Mouse (Mus musculus): ENCODE results near the gene Arrb1. TPM values are rescaled to one million over a fixed set of nuclear protein-coding genes. Genes with fewer than 3 reads are reported as not detected.

The Arrb1 gene
- polyA plus RNA-seq, 1 experiment from 2014 or later = 15.6 TPM

DNA sequence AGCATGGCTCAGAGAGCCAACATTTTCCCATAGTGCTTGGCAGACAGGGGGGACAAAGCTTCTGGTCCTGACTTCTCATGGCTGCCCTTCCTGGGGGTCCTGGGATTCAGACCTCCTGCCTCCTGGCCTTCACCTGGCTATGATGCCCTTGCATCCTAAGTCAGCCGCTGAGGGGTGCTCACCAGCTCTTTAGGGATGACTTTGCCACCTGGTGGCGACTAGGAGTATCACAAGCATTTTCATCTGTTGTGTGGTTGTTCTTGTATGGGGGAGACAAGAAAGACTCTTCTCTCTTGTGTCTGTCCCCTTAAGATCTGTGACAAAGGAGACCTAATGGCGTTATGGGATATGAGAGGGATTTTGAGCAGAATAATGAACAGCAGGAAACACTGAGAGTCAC, 54.8 kb downstream of the Arrb1 start:
- WGBS = 7% methylated on average over 3 of the region's 3 CpGs
- Histone ChIP-seq H3K27ac (no peak overlapping the region), H3K9ac (no peak overlapping the region), H3K4me1 (replicated peaks) (peaks cover 31% of the 10 kb centered on the region), H3K9me3 (no peaks in the 10 kb centered on the region), H3K4me3 (no peak overlapping the region), H3K27me3 (no peaks in the 10 kb centered on the region), H3K4me2 (no peak overlapping the region), H3K36me3 (peaks cover 88% of the 10 kb centered on the region)
- 0 out of 2 replicates have a peak, but pooled peaks have one; percentile 19 for ATAC-seq (ENCODE audit: low FRiP score)

DNA sequence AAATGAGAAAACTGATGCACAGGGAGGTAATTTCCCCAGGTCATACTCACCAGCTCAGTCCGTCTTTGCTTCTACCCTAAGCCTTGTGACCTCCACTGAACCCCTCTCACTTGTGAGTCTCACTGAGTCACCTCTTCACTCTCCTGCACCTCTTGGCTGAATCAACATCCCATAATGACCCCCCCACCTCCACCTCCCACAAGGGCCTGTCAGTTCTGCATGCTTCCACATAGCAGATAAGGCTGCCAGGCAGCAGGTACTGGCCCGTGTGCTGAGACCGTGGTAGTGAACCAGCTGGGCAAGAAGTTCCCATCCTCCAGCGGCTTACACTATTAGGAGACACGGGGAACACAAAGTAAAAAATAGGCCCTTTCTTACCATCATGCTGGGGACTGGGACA, 55.4 kb downstream of the Arrb1 start:
- no peaks in the 10 kb centered on the region for H3K9me3 ChIP-seq
- no peak overlapping the region for H3K4me2 ChIP-seq
- H3K27me3 ChIP-seq = no peaks in the 10 kb centered on the region
- peaks cover 31% of the 10 kb centered on the region for H3K4me1 ChIP-seq (replicated peaks)
- no peak overlapping the region for H3K9ac ChIP-seq
- no peak overlapping the region for H3K4me3 ChIP-seq
- 32% methylated on average over 5 of the region's 5 CpGs for WGBS
- no peak for ATAC-seq (ENCODE audit: low FRiP score)
- no peak overlapping the region for H3K27ac ChIP-seq
- peaks cover 88% of the 10 kb centered on the region for H3K36me3 ChIP-seq

DNA sequence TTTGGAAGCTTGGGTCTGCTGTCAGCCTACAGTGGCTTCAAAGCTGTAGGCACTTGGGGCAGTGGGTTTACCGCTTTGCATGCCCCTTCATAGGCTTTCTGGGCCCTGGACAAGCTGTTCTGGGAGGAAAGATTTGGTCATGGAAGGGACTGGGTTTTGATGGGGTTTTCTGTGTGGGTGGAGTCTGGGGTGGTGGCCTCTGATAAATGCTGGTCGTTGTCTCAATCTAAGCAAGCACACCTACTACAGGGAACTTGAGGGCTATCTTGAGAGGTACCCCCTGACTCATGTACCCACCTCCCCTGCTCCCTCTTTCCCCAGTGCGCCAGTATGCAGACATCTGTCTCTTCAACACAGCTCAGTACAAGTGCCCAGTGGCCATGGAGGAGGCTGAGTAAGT, 57.4 kb downstream of the Arrb1 start:
- 96% methylated on average over 3 of the region's 3 CpGs for WGBS

DNA sequence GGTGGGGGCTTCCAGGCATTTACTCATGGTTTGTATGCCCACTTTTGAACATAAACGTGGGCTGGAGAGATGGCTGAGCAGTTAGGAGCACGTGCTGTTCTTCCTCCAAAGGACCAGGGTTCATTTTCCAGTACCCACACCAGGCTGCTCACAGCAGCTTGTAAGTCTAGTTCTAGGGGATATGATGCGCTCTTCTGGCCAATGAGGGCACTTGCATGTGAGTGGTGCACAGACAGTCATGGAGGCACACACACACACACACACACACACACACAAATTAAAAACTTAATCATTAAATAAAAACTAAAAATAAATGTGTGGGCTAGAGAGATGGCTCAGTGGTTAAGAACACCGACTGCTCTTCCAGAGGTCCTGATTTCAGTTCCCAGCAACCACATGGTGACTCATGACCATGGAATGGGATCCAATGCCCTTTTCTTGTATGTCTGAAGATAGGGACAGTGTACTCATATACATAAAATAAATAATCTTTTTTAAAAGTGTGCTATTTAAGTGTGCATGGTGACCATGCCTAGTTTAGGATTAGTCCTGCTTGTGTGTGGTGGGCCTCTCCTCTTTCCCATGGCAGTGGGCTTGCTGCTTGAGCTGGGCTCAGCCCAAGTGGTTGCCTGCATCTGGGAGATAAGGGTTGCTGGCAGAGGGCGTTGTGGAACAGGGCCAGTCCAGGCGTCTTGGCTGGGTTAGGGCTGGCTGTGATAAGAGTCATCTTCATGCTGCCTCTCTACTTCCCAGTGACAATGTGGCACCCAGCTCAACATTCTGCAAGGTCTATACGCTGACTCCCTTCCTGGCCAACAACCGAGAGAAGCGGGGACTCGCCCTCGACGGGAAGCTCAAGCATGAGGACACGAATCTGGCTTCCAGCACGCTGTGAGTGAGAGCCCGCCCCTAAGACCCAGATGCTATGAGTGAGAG, 58.9 kb downstream of the Arrb1 start:
- ATAC-seq (ENCODE audit: low FRiP score) = no peak
- no peak overlapping the region for H3K27ac ChIP-seq
- peaks cover 94% of the 10 kb centered on the region for H3K36me3 ChIP-seq
- peaks cover 11% of the 10 kb centered on the region for H3K4me1 ChIP-seq (replicated peaks)
- no peaks in the 10 kb centered on the region for H3K27me3 ChIP-seq
- H3K4me3 ChIP-seq = no peak overlapping the region
- 94% methylated on average over 15 of the region's 15 CpGs for WGBS
- no peak overlapping the region for H3K4me2 ChIP-seq
- H3K9me3 ChIP-seq = no peaks in the 10 kb centered on the region
- H3K9ac ChIP-seq = no peak overlapping the region

More for the DNA sequence above, 57.4 kb downstream of the Arrb1 start:
- H3K27ac ChIP-seq = no peak overlapping the region
- no peak overlapping the region for H3K4me3 ChIP-seq
- peaks cover 12% of the 10 kb centered on the region for H3K4me1 ChIP-seq (replicated peaks)
- peaks cover 94% of the 10 kb centered on the region for H3K36me3 ChIP-seq
- ATAC-seq (ENCODE audit: low FRiP score) = no peak
- H3K4me2 ChIP-seq = no peak overlapping the region
- no peaks in the 10 kb centered on the region for H3K27me3 ChIP-seq
- H3K9me3 ChIP-seq = no peaks in the 10 kb centered on the region
- H3K9ac ChIP-seq = no peak overlapping the region

DNA sequence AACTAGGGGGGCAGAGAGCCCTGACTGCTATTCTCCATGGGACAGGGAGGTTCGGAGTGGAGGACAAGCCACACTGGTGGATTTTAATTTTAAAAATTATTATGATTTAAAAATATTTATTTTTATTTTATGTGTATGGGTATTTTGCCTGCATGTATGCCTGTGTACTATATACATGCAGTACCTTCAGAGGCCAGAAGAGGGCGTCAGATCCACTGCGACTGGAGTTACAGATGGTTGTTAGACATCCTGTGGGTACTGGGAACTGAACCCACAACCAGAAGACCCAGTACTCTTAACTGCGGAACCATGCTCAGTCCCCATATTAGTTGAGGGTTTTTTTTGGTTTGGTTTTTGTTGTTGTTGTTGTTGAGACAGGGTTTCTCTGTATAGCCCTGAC, 63.5 kb downstream of the Arrb1 start:
- no peaks in the 10 kb centered on the region for H3K27me3 ChIP-seq
- ATAC-seq (ENCODE audit: low FRiP score) = no peak
- H3K4me3 ChIP-seq = no peak overlapping the region
- no peaks in the 10 kb centered on the region for H3K4me1 ChIP-seq (replicated peaks)
- no peaks in the 10 kb centered on the region for H3K9me3 ChIP-seq
- H3K4me2 ChIP-seq = no peak overlapping the region
- H3K27ac ChIP-seq = no peak overlapping the region
- H3K9ac ChIP-seq = no peak overlapping the region
- H3K36me3 ChIP-seq = peaks cover 100% of the 10 kb centered on the region
- WGBS = 79% methylated on average over 4 of the region's 4 CpGs

DNA sequence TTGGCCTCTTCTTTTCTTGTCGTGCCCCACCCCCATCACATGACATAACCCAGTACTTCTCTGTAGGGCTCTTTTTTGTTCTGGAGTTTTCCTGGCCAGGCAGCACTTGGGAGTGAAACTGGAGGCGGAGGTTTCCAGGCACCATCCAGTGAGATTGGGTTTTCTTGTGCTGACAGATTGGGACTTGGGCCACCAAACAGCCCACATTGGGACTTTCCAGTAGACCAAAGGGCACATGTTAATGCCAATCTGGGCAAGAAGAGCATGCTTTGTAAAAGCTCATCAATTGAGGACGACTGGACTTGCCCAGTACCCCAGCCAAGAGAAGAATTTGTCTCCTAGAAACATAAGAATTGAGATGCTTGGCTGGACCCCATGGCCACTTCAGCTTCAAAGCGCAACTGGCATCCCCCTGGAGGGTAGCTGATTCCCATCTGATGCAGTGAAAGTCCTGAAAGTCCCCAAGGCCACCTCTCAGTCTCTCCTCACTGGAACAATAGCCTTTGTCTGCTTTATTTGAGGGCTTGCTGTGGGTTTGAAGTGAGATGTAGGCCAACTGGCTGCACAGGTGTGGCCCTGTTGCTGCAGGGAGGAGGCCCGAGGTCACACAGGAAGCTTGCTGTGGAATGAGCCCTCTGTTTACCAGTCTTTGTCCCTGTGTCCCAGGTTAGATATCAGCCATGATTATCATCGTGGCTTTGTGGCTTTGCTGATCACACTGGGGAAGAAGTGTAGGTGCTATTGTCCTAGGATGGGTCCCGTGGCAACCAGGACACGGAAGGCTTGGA, 68.8 kb downstream of the Arrb1 start:
- 0 out of 2 replicates have a peak overlapping the region, but pooled peaks have one; percentile 1 for H3K27ac ChIP-seq
- no peaks in the 10 kb centered on the region for H3K4me1 ChIP-seq (replicated peaks)
- peaks cover 73% of the 10 kb centered on the region for H3K36me3 ChIP-seq
- no peak overlapping the region for H3K4me2 ChIP-seq
- H3K27me3 ChIP-seq = no peaks in the 10 kb centered on the region
- no peak for ATAC-seq (ENCODE audit: low FRiP score)
- no peaks in the 10 kb centered on the region for H3K9me3 ChIP-seq
- no peak overlapping the region for H3K4me3 ChIP-seq
- 87% methylated on average over 8 of the region's 8 CpGs for WGBS
- no peak overlapping the region for H3K9ac ChIP-seq

DNA sequence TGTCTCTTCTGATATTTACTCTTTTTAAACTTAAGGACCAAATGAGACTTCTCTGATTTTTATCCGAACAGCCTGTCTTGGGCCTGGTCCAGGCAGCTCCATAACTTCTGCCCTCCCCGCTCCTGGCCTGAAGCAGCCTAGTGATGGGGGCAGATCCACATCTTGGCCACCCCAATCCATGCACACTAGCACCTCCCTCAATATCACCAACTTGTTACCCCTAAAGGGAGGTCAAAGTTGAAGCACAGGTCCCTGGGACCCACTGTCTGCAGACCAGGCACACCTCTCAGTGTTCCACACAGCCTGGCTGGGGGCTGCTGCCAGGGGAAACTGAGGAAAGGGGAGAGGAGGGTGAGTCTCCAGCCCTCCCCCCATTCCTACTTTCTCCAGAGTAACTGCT, 69.8 kb downstream of the Arrb1 start:
- no peak overlapping the region for H3K9ac ChIP-seq
- 94% methylated on average over 2 of the region's 2 CpGs for WGBS
- ATAC-seq (ENCODE audit: low FRiP score) = no peak
- peaks cover 63% of the 10 kb centered on the region for H3K36me3 ChIP-seq
- no peak overlapping the region for H3K4me2 ChIP-seq
- no peaks in the 10 kb centered on the region for H3K9me3 ChIP-seq
- H3K27ac ChIP-seq = no peak overlapping the region
- H3K4me1 ChIP-seq (replicated peaks) = no peaks in the 10 kb centered on the region
- H3K4me3 ChIP-seq = no peak overlapping the region
- H3K27me3 ChIP-seq = no peaks in the 10 kb centered on the region

DNA sequence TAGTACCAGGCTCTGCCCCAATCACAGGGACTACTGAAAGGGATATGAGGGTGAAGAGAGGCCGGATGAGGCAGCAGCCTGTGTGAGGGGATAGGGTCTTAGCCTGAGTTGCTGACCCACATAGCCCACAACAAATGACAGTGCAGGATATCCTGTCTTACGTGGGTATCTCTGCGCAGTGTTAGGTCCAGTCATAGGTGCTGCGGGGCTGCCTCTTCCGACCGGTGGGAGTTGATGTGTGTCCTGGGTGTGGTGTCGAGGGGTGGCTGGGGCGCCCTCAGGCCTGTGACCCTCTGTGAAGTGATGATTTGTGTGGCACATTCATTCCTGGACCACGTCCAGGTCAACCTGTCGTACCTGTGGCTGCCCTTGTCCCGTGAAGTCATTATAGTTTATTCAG, 71.0 kb downstream of the Arrb1 start:
- H3K4me2 ChIP-seq = no peak overlapping the region
- no peak overlapping the region for H3K27ac ChIP-seq
- 87% methylated on average over 11 of the region's 11 CpGs for WGBS
- H3K9me3 ChIP-seq = no peaks in the 10 kb centered on the region
- ATAC-seq (ENCODE audit: low FRiP score) = no peak
- H3K4me3 ChIP-seq = no peak overlapping the region
- H3K4me1 ChIP-seq (replicated peaks) = no peaks in the 10 kb centered on the region
- peaks cover 50% of the 10 kb centered on the region for H3K36me3 ChIP-seq
- H3K27me3 ChIP-seq = no peaks in the 10 kb centered on the region
- no peak overlapping the region for H3K9ac ChIP-seq

DNA sequence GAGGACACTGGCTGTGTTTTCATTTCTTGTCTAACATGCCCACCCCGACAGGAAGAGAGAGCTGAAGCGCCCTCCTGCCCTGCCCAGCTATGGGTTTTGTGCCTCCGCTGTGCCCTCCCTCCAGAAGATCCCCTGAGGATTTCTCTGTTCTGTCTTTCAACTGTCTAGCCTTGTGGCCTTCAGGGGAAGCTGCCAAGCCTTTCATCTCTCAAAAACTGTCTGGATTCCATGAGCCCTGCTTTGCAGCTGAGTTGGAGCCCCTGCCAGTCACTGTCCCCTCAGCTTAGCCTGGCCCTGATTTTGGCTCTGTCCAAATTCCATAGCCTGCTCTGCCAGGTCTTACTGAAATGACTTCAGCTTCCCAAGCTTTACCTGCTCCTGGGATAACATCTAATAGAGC, 71.5 kb downstream of the Arrb1 start:
- Histone ChIP-seq H3K9ac (no peak overlapping the region), H3K4me1 (replicated peaks) (no peaks in the 10 kb centered on the region), H3K9me3 (no peaks in the 10 kb centered on the region), H3K36me3 (peaks cover 46% of the 10 kb centered on the region), H3K4me3 (no peak overlapping the region), H3K27me3 (no peaks in the 10 kb centered on the region), H3K4me2 (no peak overlapping the region), H3K27ac (no peak overlapping the region)
- WGBS = 67% methylated on average over 3 of the region's 3 CpGs
- no peak for ATAC-seq (ENCODE audit: low FRiP score)

DNA sequence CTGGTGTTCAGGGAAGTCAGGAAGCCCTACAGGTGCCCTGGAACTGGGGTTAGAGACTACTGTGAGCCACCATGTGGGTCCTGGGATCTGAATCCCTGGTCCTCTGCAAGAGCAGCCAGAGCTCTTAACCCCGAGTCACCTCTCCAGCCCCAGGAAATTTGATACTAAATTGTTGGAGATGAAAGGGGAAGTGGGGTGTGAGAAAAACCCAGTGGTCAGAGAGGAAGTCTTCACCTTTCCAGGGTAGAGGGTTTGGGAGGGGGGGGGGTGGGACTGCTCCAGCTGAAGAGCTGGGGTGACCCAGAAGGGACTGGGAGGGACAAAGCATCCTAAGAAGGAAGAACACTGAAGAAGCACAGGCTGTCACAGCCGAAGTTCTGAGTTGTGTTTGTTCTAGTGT, 72.4 kb downstream of the Arrb1 start:
- Histone ChIP-seq H3K9ac (no peak overlapping the region), H3K36me3 (peaks cover 37% of the 10 kb centered on the region), H3K27me3 (no peaks in the 10 kb centered on the region), H3K9me3 (no peaks in the 10 kb centered on the region), H3K27ac (no peak overlapping the region), H3K4me3 (no peak overlapping the region), H3K4me2 (no peak overlapping the region), H3K4me1 (replicated peaks) (no peaks in the 10 kb centered on the region)
- no peak for ATAC-seq (ENCODE audit: low FRiP score)
- WGBS = 76% methylated on average over 2 of the region's 2 CpGs

DNA sequence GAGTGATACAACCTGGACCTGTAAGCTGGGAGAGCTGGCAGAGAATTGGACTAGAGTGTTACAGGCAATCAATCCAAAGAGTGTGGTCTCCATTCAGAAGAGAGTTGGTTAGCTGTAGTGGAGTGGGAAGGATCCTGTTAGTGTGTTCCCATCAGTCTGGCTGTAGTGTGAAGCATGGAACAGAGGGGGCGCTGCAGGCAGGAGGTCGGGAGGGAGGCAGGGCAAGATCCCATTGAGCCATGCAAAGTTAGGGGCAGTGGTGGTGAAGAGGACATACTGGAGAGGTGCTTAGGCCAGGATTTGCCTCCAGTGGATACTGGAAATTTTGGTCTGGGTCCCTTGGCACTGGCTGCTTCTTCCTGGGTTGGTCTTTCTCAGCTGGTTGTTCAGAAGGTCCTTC, 83.0 kb downstream of the Arrb1 start:
- Histone ChIP-seq H3K27me3 (peaks cover 18% of the 10 kb centered on the region), H3K27ac (no peak overlapping the region), H3K9ac (no peak overlapping the region), H3K4me1 (replicated peaks) (no peaks in the 10 kb centered on the region), H3K36me3 (no peaks in the 10 kb centered on the region), H3K9me3 (no peaks in the 10 kb centered on the region), H3K4me3 (no peak overlapping the region), H3K4me2 (no peak overlapping the region)
- no peak for ATAC-seq (ENCODE audit: low FRiP score)
- WGBS = 73% methylated on average over 2 of the region's 2 CpGs

DNA sequence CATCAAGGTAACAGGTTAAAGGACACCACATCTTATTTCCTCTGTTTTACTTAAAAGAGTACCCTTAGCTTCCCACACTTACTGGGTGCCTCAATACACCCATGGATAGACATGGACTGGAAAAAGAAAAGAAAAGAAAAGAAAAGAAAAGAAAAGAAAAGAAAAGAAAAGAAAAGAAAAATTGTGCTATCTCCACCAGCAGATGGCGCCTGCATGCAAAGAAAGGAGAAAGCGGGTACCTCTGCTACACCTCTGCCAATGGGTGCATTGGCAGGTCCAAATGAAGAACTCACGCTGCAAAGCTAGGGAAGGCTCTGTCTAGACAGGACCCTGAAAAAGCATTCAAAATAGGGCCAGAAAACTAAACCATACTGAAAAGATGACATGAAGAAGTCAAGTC, 83.6 kb downstream of the Arrb1 start:
- Histone ChIP-seq H3K4me3 (no peak overlapping the region), H3K4me2 (no peak overlapping the region), H3K9me3 (no peaks in the 10 kb centered on the region), H3K9ac (no peak overlapping the region), H3K36me3 (no peaks in the 10 kb centered on the region), H3K27me3 (peaks cover 23% of the 10 kb centered on the region), H3K4me1 (replicated peaks) (no peaks in the 10 kb centered on the region), H3K27ac (no peak overlapping the region)
- 8% methylated on average over 3 of the region's 3 CpGs for WGBS
- no peak for ATAC-seq (ENCODE audit: low FRiP score)
